Mouse (Mus musculus): Measurements from ENCODE around the gene Tspyl4.

Tspyl4 gene

GRCm38 (mm10) chr10:34326701-34327100 is 29.5 kb downstream of the Tspyl4 start:
- no peak for DNase-seq

- DNase-seq, result no peak
Measured at GRCm38 (mm10) chr10:34327144-34327543, 29.9 kb downstream of the Tspyl4 start.

- DNase-seq, result peak; percentile 29 to 53
Measured at GRCm38 (mm10) chr10:34328310-34328709, 31.1 kb downstream of the Tspyl4 start.

GRCm38 (mm10) chr10:34341014-34341413 is 43.8 kb downstream of the Tspyl4 start:
- DNase-seq, result no peak

DNA sequence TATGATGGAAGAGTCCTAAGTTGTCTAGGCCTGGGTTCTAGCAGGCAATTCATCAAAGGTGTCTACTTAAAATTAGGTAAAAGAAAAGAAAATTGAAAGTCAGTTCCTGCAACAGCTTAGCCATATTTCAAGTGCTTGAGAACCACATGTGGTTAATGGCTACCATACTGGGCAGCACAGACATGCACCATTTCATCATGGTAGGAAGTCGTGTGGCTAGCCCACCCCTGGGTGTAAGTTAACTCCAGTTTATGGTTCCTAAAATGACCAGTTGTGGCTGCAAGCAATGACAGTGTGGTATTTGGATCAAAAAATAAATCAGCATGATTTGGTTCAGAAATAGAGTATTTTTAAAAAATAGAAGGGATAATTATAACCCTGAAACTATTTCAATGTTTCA is 44.6 kb downstream of the Tspyl4 start:
- no peak for DNase-seq

All from lung, postnatal 4 days (tissue).